Mouse (Mus musculus) midbrain, embryonic 16.5 days (tissue): ENCODE results near the gene Anapc15-ps. TPM values are rescaled to one million over a fixed set of nuclear protein-coding genes. Genes with fewer than 3 reads are reported as not detected.

Source experiments
- ATAC-seq: fragments of 200-750 bp; cut with Nextera tagmentation; 2 replicates; pipeline ENCODE4 v1.8.0; 2017; ENCODE audit warnings: moderate TSS enrichment
- H3K27ac ChIP-seq: fragments of 300-500 bp; sonication (generic); 2 replicates; pipeline ENCODE4 v1.5.1; 2014; ENCODE audit warnings: mild to moderate bottlenecking, low read length, mixed read lengths
- H3K27me3 ChIP-seq: fragments of 300-500 bp; sonication (generic); 2 replicates; pipeline ENCODE4 v1.6.1; 2014; ENCODE audit warnings: low read depth, low read length, mixed read lengths; ENCODE audit not compliant: control insufficient read depth, insufficient read depth
- H3K36me3 ChIP-seq: fragments of 300-500 bp; sonication (generic); 2 replicates; pipeline ENCODE4 v1.6.1; 2014; ENCODE audit warnings: mild to moderate bottlenecking, low read length, moderate library complexity, mixed read lengths; ENCODE audit not compliant: control insufficient read depth, insufficient read depth
- H3K4me1 ChIP-seq: fragments of 300-500 bp; sonication (generic); 2 replicates; pipeline ENCODE4 v1.6.1; 2014; ENCODE audit warnings: mild to moderate bottlenecking, low read length, mixed read lengths; ENCODE audit not compliant: control insufficient read depth, insufficient read depth
- H3K4me2 ChIP-seq: fragments of 300-500 bp; sonication (generic); 2 replicates; pipeline ENCODE4 v1.6.1; 2014; ENCODE audit warnings: mild to moderate bottlenecking, low read length, mixed read lengths
- H3K4me3 ChIP-seq: fragments of 300-500 bp; sonication (generic); 2 replicates; pipeline ENCODE4 v1.5.1; 2014; ENCODE audit warnings: low read depth, mild to moderate bottlenecking, low read length, moderate library complexity, mixed read lengths
- H3K9ac ChIP-seq: fragments of 300-500 bp; sonication (generic); 2 replicates; pipeline ENCODE4 v1.6.1; 2014; ENCODE audit warnings: low read depth, low read length, mixed read lengths
- H3K9me3 ChIP-seq: fragments of 300-500 bp; sonication (generic); replicated peaks from 2 replicates; pipeline ENCODE4 v1.6.1; 2014; ENCODE audit warnings: mild to moderate bottlenecking, low read length, mixed read lengths; ENCODE audit not compliant: control insufficient read depth, poor library complexity, severe bottlenecking
- WGBS: fragments of 180-500 bp; shearing (Covaris S2); extraction: QIAGEN DNeasy Blood & Tissue Kit; methylation state at CpG from one replicate; pipeline ENCODE4 v1.1.7; 2014; 5-methylcytosine and 5-hydroxymethylcytosine counted together
- polyA plus RNA-seq: library from polyadenylated mRNA; unstranded; fragments of >200 nt; fragmentation: Nextera tagmentation; extraction: Ambion mirVana; gene quantifications from 2 replicates; pipeline ENCODE4 v1.2.1, GENCODE M21; 2015

The Anapc15-ps gene
- polyA plus RNA-seq, 1 experiment from 2014 or later: not detected

DNA sequence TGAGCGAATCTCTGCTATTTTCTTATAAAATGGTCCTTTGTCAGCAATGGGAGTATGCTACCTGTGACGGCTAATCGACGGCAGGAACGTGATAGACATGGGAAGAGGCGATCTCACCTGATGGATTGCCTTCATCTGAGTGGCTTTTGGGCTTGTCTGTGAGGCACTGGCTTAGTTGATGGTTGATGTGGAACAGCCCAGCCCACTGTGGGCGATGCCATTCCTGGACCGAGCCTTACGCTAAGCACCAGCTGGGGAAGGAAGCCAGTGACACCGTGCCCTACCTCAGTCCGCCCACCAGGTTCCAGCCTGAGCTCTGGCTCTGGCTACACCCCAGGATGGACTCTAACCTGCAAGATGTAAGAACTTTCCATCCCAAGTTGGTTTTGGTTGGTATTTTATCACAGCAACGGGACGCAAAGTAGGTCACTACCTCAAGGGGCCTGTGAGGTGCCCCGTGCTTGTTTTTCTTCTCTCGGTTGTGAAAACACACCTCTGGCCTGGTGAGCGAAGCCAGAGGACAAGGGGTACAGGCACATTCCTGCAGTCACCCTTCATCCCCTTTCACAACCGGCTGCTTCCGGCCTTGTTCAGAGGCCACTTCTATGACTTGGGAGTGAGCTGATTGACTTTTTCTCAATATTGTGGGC, 22.5 kb upstream of the Anapc15-ps start:
- no peak overlapping the region for H3K9ac ChIP-seq
- H3K36me3 ChIP-seq: no peaks in the 10 kb centered on the region
- no peaks in the 10 kb centered on the region for H3K27me3 ChIP-seq
- H3K4me3 ChIP-seq: no peak overlapping the region
- 87% methylated on average over 18 of the region's 18 CpGs for WGBS
- ATAC-seq: no peak
- no peak overlapping the region for H3K4me2 ChIP-seq
- no peak overlapping the region for H3K27ac ChIP-seq
- H3K9me3 ChIP-seq: no peaks in the 10 kb centered on the region
- no peaks in the 10 kb centered on the region; the same call in none of the 2 replicates for H3K4me1 ChIP-seq

DNA sequence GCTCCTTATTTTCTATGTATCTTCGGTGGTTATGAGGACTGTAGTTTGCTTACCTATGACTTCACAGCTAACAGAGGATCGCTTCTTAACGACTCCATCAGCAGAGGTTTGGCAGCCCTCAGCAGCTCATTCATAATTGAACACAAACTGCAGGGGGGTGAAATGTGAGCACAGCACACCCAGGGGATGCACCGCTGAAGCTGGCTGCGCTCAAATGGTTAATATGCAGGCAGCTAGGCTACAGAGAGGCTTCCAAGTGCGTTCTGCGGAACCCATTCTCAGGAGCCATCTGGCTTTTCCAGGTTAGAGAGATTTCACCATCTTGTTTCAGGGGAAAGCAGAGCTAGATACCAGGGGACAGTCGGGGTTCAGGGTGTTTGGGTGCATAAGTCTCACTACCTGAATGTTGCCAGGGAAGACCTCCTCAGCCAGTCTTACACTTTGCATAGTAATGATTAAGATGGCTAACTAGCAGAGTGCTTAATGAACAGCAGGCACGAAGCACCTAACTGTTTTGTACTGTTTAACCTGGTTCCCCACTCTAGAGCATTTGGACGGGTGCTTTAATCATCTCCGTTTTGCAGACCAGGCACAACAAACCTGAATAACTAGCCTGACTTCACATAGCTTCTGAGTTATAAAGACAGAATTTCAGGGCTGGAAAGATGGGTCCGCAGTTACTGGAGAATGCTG, 21.5 kb upstream of the Anapc15-ps start:
- H3K4me1 ChIP-seq: no peaks in the 10 kb centered on the region; the same call in none of the 2 replicates
- no peak overlapping the region for H3K4me3 ChIP-seq
- H3K27ac ChIP-seq: no peak overlapping the region
- peak overlapping the region; percentile 17; the same call in 1 of the 2 replicates for H3K9ac ChIP-seq
- H3K36me3 ChIP-seq: no peaks in the 10 kb centered on the region
- WGBS: 53% methylated on average over 12 of the region's 12 CpGs
- no peaks in the 10 kb centered on the region for H3K27me3 ChIP-seq
- ATAC-seq: peak; percentile 78
- no peak overlapping the region for H3K4me2 ChIP-seq
- no peaks in the 10 kb centered on the region for H3K9me3 ChIP-seq

DNA sequence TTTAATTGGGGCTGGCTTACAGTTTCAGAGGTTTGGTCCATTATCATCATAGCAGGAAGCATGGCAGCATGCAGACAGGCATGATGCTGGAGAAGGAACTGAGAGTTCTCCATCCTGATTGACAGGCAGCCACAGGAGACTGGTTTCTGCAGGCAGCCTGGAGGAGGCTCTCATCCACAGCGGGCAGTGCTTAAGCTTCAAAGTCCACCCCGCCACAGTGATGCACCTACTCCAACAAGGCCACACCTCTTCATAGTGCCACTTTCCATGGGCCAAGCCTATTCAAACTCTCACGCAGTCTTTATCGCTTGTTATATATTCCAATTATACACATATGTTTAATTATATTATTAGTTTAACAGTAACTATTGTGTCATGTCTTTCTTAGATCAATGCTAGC, 18.1 kb upstream of the Anapc15-ps start:
- H3K4me2 ChIP-seq: no peak overlapping the region
- no peak overlapping the region for H3K4me3 ChIP-seq
- no peak overlapping the region for H3K9ac ChIP-seq
- no peaks in the 10 kb centered on the region for H3K9me3 ChIP-seq
- no peaks in the 10 kb centered on the region; the same call in none of the 2 replicates for H3K4me1 ChIP-seq
- H3K27me3 ChIP-seq: no peaks in the 10 kb centered on the region
- 94% methylated on average over 4 of the region's 4 CpGs for WGBS
- H3K27ac ChIP-seq: no peak overlapping the region
- no peak for ATAC-seq
- no peaks in the 10 kb centered on the region for H3K36me3 ChIP-seq

DNA sequence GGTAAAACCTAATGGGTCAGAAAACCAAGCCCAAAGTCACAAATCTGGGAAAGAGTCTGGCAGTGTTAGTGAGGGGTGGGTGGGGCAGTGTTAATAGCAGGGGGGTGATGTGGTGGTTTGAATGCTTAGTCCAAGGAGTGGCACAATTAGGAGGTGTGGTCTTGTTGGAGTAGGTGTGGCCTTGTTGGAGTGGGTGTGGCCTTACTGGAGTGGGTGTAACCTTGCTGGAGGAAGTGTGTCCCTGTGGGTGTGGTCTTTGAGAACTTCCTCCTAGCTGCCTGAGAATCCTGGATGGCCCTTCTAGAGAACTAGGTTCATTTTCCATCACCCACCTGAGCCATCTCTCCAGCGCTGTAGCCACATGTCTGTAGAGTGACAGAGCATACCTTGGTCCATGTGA, 16.6 kb upstream of the Anapc15-ps start:
- no peak overlapping the region for H3K4me3 ChIP-seq

DNA sequence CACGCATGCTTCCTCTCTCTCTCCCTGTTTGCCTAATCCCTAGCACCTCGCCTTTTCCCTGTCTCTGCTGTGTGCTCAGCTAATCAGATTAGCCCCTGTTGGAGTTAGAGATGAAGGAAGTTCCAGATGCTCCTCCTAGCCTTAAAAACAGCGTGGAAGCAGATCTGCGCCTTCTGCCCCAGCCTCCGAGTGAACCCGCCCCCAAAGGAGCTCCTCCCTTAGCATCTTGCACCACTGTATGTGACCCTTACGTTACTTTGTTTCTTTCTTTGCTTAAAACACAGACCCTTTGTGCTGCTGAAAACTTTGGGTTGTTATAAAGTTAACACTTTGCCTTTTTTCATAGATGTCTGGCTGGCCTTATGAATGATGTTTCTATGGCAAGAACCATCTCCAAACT, 15.8 kb upstream of the Anapc15-ps start:
- Histone ChIP-seq H3K4me2 (no peak overlapping the region), H3K27ac (no peak overlapping the region), H3K9me3 (no peaks in the 10 kb centered on the region), H3K27me3 (no peaks in the 10 kb centered on the region), H3K4me3 (no peak overlapping the region), H3K36me3 (no peaks in the 10 kb centered on the region), H3K9ac (no peak overlapping the region), H3K4me1 (peaks cover 7% of the 10 kb centered on the region)
- WGBS: 68% methylated on average over 7 of the region's 7 CpGs
- ATAC-seq: no peak

More for the DNA sequence above, 16.6 kb upstream of the Anapc15-ps start:
- Histone ChIP-seq H3K27me3 (no peaks in the 10 kb centered on the region), H3K9ac (no peak overlapping the region), H3K4me1 (peaks cover 6% of the 10 kb centered on the region), H3K9me3 (no peaks in the 10 kb centered on the region), H3K36me3 (no peaks in the 10 kb centered on the region), H3K4me2 (no peak overlapping the region), H3K27ac (no peak overlapping the region)
- 82% methylated on average over 1 of the region's 1 CpGs for WGBS
- ATAC-seq: no peak

DNA sequence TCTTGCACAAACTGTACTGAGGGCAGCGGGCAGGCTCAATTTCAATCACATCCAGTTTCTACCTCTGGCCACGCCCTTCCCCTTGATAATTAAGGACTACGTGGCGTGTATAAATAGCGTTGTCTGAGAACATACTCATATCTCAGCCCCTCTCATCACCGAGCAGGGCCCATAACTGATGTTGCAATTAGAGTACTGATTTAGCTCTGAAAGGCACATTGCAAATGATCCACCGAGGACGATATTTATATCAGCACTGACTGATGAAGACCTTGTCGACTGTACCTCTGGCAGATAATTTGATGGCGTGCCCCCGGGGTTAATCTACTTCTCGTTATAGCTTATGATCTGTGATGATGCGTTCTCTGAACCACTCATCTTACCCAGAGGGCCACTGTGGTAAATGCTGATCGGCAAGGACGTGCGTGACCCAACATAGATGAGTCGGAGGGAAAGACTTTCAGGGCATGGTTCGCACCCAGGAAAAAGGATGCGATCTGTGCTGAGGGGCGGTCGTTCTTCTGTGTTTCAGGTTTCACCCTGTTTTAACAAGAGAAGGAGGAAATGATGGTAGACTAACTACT, 14.4 kb upstream of the Anapc15-ps start:
- Histone ChIP-seq H3K9ac (no peak overlapping the region), H3K4me2 (no peak overlapping the region), H3K27ac (no peak overlapping the region), H3K27me3 (no peaks in the 10 kb centered on the region), H3K4me1 (peaks cover 7% of the 10 kb centered on the region), H3K4me3 (no peak overlapping the region), H3K36me3 (no peaks in the 10 kb centered on the region), H3K9me3 (no peaks in the 10 kb centered on the region)
- no peak for ATAC-seq
- 82% methylated on average over 21 of the region's 21 CpGs for WGBS

DNA sequence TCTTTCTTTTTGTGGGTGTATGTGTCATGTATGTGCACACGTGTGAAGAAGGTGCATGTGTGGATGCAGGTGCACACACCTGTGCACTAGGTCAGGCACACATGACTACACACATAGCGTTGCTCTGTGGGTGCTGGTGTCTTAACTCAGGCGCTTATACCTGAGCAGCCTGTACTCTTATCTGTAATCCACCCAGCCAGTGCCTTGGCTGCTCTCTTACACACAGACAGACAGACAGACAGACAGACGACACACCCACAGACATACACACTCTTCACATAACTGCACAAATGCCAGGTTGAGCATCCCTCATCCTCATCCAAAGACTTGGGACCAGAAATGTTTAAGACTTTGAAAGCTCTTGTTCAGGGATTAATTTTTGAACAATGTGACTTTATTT, 12.8 kb upstream of the Anapc15-ps start:
- ATAC-seq: peak; percentile 32; the same call in 1 of the 2 replicates
- Histone ChIP-seq H3K9me3 (no peaks in the 10 kb centered on the region), H3K27ac (no peak overlapping the region), H3K9ac (no peak overlapping the region), H3K36me3 (no peaks in the 10 kb centered on the region), H3K4me2 (no peak overlapping the region), H3K27me3 (no peaks in the 10 kb centered on the region), H3K4me1 (peaks cover 7% of the 10 kb centered on the region), H3K4me3 (no peak overlapping the region)
- 93% methylated on average over 4 of the region's 4 CpGs for WGBS

DNA sequence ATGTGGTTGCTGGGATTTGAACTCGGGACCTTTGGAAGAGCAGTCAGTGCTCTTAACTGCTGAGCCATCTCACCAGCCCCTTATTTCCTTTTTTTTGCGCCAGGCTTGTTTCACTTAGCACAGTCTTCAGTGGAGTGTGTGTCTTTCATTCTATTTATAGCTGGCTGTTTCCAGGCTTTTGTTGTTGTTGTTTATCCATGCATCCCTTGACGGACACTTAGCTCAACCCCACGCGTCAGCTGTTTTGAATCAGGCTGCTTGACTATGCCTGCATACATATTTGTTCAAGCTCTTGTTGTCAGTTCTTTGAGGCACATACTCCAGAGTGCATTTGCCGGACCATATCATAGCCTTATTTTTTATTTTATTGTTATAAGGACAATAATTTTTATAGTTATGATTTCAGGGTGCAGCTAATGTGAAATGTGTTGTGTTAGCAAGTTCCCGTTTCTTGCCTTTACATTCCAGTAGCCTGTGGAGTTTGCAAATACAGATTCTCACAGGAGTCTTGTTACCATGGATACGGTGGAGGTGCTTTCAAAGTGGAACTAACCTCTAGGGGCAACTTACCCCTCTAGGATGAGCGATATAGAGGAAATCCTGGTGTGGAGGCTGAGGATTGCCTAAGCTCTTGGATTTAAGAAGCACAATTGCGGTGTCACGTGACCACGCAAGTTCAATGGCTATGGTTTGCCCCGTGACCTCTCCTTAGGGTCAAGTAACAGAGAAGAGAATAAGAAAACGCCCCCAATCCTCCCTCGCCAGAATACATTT, 11.7 kb upstream of the Anapc15-ps start:
- no peaks in the 10 kb centered on the region for H3K9me3 ChIP-seq
- H3K4me3 ChIP-seq: no peak overlapping the region
- H3K4me2 ChIP-seq: peak overlapping the region; percentile 47
- no peaks in the 10 kb centered on the region for H3K27me3 ChIP-seq
- no peak overlapping the region for H3K9ac ChIP-seq
- peak overlapping the region; percentile 80 for H3K27ac ChIP-seq
- H3K36me3 ChIP-seq: no peaks in the 10 kb centered on the region
- peak; percentile 90 for ATAC-seq
- 15% methylated on average over 15 of the region's 15 CpGs for WGBS
- H3K4me1 ChIP-seq: peaks cover 15% of the 10 kb centered on the region
